Comparison of ENCODE assay signal across 8 mouse cellular contexts in genomic region chr17:87265792-87266186, GRCm38 (mm10). TPM values are rescaled to one million over a fixed set of nuclear protein-coding genes. Genes with fewer than 3 reads are reported as not detected.
DNase-seq lines count a peak whose midpoint lies in the region; ATAC-seq and TF ChIP-seq lines count a peak whose summit lies in the region.

Gene Mcfd2 (minus strand): TSS chr17:87265935.

- under 1% methylated on average over 39 of the region's 41 CpGs for WGBS in hindbrain, postnatal 0 days

- no peaks in the 10 kb centered on the region for H3K36me3 ChIP-seq in hindbrain, postnatal 0 days (ENCODE audit: insufficient read depth, low read length)
- H3K36me3 ChIP-seq in megakaryocyte, embryonic 14.5 days (replicated peaks; ENCODE audit: low read length), result peaks cover 33% of the 10 kb centered on the region

- H3K4me3 ChIP-seq in gastrocnemius, adult 2 months, result peak within 1 kb of the TSS; percentile 77
- H3K4me3 ChIP-seq in hindbrain, postnatal 0 days (ENCODE audit: low read length), result peak within 1 kb of the TSS; percentile 76
- peak within 1 kb of the TSS; percentile 94 for H3K4me3 ChIP-seq in megakaryocyte, embryonic 14.5 days (replicated peaks)

- peak within 1 kb of the TSS; percentile 85 for H3K9ac ChIP-seq in hindbrain, postnatal 0 days (replicated peaks; ENCODE audit: low read length)

- no peaks in the 10 kb centered on the region for H3K9me3 ChIP-seq in hindbrain, postnatal 0 days (ENCODE audit: low read length)
- H3K9me3 ChIP-seq in megakaryocyte, embryonic 14.5 days, result 0 out of 2 replicates have a peak, but pooled peaks cover 7% of the 10 kb centered on the region

- H3K27me3 ChIP-seq in hindbrain, postnatal 0 days (ENCODE audit: insufficient read depth, low read length), result no peaks in the 10 kb centered on the region
- peaks cover 4% of the 10 kb centered on the region for H3K27me3 ChIP-seq in megakaryocyte, embryonic 14.5 days (replicated peaks)

- peak; percentile 5; the same call in 1 of the 2 replicates for TF ChIP-seq CTCF in gastrocnemius, adult 2 months (IDR thresholded peaks at IDR 0.05)
- no peak; the same call in 1 of the 2 replicates for TF ChIP-seq CTCF in hindbrain, postnatal 0 days (IDR thresholded peaks at IDR 0.05; ENCODE audit: low read depth)

- H3K4me1 ChIP-seq in hindbrain, postnatal 0 days (ENCODE audit: insufficient read depth, low read length), result peaks cover 8% of the 10 kb centered on the region; the same call in 1 of the 2 replicates
- peaks cover 36% of the 10 kb centered on the region for H3K4me1 ChIP-seq in megakaryocyte, embryonic 14.5 days

- DNase-seq in WW6 (ENCODE audit: low read depth, low spot score), result peak; percentile 65
- peak; percentile 90 to 94 for DNase-seq in cerebellum, postnatal 4 days (ENCODE audit: low spot score in 2 of 2)
- peak; percentile 98 for DNase-seq in gastrocnemius, adult 2 months
- DNase-seq in hindbrain, postnatal 0 days (ENCODE audit: low spot score), result peak; percentile 94
- peak; percentile 81 to 85 for DNase-seq in left cerebral cortex, adult 8-10 months (ENCODE audit: low spot score in 2 of 2)
- DNase-seq in right cerebral cortex, postnatal 10 days (ENCODE audit: low spot score in 2 of 2), result peak; percentile 94 to 95
- DNase-seq in urinary bladder, postnatal 25 days (ENCODE audit: low spot score), result peak; percentile 98

- ATAC-seq in hindbrain, postnatal 0 days, result peak; percentile 91

- intact Hi-C loops in gastrocnemius, adult 2 months (cut with DNase I), result loop anchor here (1.0 kb wide), 1 partner anchor 17 kb away; the partner anchor contains the start of gene Ttc7

- H3K27ac ChIP-seq in gastrocnemius, adult 2 months, result peak within 1 kb of the TSS; percentile 97
- H3K27ac ChIP-seq in hindbrain, postnatal 0 days, result peak within 1 kb of the TSS; percentile 79

- peak within 1 kb of the TSS; percentile 94 for H3K4me2 ChIP-seq in hindbrain, postnatal 0 days (ENCODE audit: low read depth, low read length)

RNA-seq across cellular contexts. Expression of gene Mcfd2, which starts in this region (rescaled TPM):
- 10 to 100 TPM; 23.7 to 29.7 TPM for total RNA-seq in gastrocnemius, adult 2 months (2021)
- total RNA-seq in hindbrain, postnatal 0 days (2014; rRNA removed), result 34.6 and 36.5 TPM in 2 replicates
- 40.4 and 41.0 TPM in 2 replicates for polyA plus RNA-seq in hindbrain, postnatal 0 days (2015; fragmentation: Nextera tagmentation; extraction: Ambion mirVana)
- 10 to 100 TPM; 55.7 to 68.0 (median 63.1) TPM for total RNA-seq in left cerebral cortex, adult 8-10 months (2022)
- 8.0 and 12.5 TPM in 2 replicates for polyA plus RNA-seq in megakaryocyte, embryonic 14.5 days (2012; ENCODE audit: insufficient read depth, low replicate concordance)

Comparison
In these comparisons a context has a peak if more than half of its experiments do, and no peak if none do; other contexts are left out.
1. Peak in every context shown above with its lines: DNase-seq, ATAC-seq, H3K4me3 ChIP-seq and H3K27ac ChIP-seq.